ENCODE assay signal across 1 mouse cellular context in the genomic region with DNA sequence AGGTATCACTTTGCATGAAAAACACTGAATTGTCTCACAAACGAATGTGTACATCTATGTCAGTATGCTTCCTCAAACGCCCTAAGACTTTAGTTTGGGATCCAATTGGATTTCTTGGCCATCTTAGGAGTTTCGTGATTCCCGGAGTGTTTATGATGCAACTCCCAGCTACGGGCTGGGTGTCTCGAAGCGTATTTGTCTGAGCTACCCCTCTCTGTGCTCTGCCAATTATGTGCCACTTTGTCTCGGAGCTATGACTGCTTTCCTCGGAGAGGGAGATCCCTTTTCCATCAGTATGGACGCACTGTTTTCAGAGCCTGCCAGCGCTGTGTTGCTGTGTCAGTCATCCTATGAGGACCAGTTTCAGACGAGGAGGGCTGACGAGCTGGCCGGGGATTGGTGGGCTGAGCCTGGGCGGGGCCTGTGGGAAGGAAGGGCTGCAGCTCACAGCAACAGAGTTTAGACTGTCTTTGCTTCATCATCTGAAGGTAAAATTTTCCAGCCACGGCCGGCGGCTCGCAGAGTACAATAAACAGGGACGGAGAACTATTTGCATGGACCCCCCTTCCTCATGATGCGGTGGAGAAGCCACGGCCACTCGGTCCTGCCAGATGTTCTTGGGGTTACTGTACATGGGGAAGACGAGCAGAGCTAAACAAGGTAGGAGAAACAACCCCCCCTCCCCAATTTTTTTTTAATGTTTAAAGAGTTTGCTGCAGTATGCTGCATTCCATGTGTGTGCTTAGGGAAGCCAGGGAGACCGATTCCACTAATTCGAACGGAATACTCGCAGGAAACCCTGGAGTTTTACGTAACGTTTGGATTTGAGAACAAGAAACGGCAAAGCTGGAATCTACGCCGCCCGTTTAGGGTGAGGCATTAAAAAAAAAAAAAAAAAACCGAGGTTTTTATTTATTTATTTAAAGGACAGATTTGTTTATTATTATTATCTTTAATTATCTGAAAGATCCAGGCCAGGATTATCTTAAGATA.
TF ChIP-seq lines count a peak whose summit lies in the region.

A gene (plus strand): TSS at position 424 of the 993 bp plus-strand sequence.

TF ChIP-seq in CH12.LX, 34 proteins besides CTCF, POLR2A, EP300 and RAD21:
- peak; percentile 63; the same call in 1 of the 2 replicates for TF ChIP-seq NELFE (IDR thresholded peaks at IDR 0.05; ENCODE audit: low read depth, low read length)
- TF ChIP-seq SIN3A (IDR thresholded peaks at IDR 0.05; ENCODE audit: low read length) = peak; percentile 82; the same call in 1 of the 2 replicates
- no peak for TF ChIP-seq JUN (IDR thresholded peaks at IDR 0.05; ENCODE audit: insufficient read depth, low read depth, low read length)
- no peak for TF ChIP-seq PAX5 (IDR thresholded peaks at IDR 0.05; ENCODE audit: low read length)
- no peak for TF ChIP-seq UBTF (IDR thresholded peaks at IDR 0.05; ENCODE audit: low read depth, low read length)
- no peak for TF ChIP-seq BHLHE40 (IDR thresholded peaks at IDR 0.05; ENCODE audit: low read depth, low read length)
- peak; percentile 34; the same call in 1 of the 2 replicates for TF ChIP-seq HCFC1 (IDR thresholded peaks at IDR 0.05; ENCODE audit: low read depth, low read length)
- no peak for TF ChIP-seq POLR2AphosphoS2 (IDR thresholded peaks at IDR 0.05; ENCODE audit: low read depth, low read length)
- TF ChIP-seq ETS1 (conservative IDR thresholded peaks at IDR 0.05; ENCODE audit: low read depth, low read length) = peak; percentile 20; the same call in 1 of the 2 replicates
- no peak for TF ChIP-seq ZKSCAN1 (IDR thresholded peaks at IDR 0.05; ENCODE audit: borderline replicate concordance, low read depth, low read length)
- TF ChIP-seq MAFK (IDR thresholded peaks at IDR 0.05; ENCODE audit: insufficient replicate concordance, low read length) = no peak
- TF ChIP-seq CHD1 (IDR thresholded peaks at IDR 0.05; ENCODE audit: low read depth, low read length) = no peak
- no peak for TF ChIP-seq KAT2A (IDR thresholded peaks at IDR 0.05; ENCODE audit: insufficient replicate concordance, low read length)
- no peak for TF ChIP-seq GABPA (IDR thresholded peaks at IDR 0.05; ENCODE audit: insufficient replicate concordance, low read depth, low read length)
- no peak for TF ChIP-seq IRF4 (IDR thresholded peaks at IDR 0.05; ENCODE audit: low read depth, low read length)
- TF ChIP-seq E2F4 (IDR thresholded peaks at IDR 0.05; ENCODE audit: insufficient replicate concordance, low read depth, low read length) = no peak
- TF ChIP-seq MYC (IDR thresholded peaks at IDR 0.05; ENCODE audit: low read depth, low read length) = no peak
- no peak for TF ChIP-seq CHD2 (IDR thresholded peaks at IDR 0.05; ENCODE audit: low read length)
- no peak for TF ChIP-seq RCOR1 (conservative IDR thresholded peaks at IDR 0.05; ENCODE audit: low read depth, low read length)
- peak; percentile 70; the same call in 1 of the 2 replicates for TF ChIP-seq TBP (conservative IDR thresholded peaks at IDR 0.05; ENCODE audit: low read depth, low read length)
- no peak for TF ChIP-seq NRF1 (IDR thresholded peaks at IDR 0.05; ENCODE audit: low read depth, low read length)
- no peak for TF ChIP-seq JUND (conservative IDR thresholded peaks at IDR 0.05; ENCODE audit: low read depth, low read length)
- no peak for TF ChIP-seq USF1 (IDR thresholded peaks at IDR 0.05; ENCODE audit: low read depth, low read length)
- no peak; the same call in 1 of the 2 replicates for TF ChIP-seq MAZ (IDR thresholded peaks at IDR 0.05; ENCODE audit: low read depth, low read length)
- TF ChIP-seq MAX (IDR thresholded peaks at IDR 0.05; ENCODE audit: low read length) = no peak
- peak; percentile 61; the same call in 1 of the 2 replicates for TF ChIP-seq ELF1 (IDR thresholded peaks at IDR 0.05; ENCODE audit: low read depth, low read length)
- TF ChIP-seq ZC3H11A (IDR thresholded peaks at IDR 0.05; ENCODE audit: low read depth, low read length) = no peak
- TF ChIP-seq TCF12 (IDR thresholded peaks at IDR 0.05; ENCODE audit: low read depth, low read length) = peak; percentile 72
- no peak for TF ChIP-seq USF2 (conservative IDR thresholded peaks at IDR 0.05; ENCODE audit: low read depth, low read length)
- TF ChIP-seq MEF2A (IDR thresholded peaks at IDR 0.05; ENCODE audit: borderline replicate concordance, low read depth, low read length) = peak; percentile 39; the same call in 1 of the 2 replicates
- no peak for TF ChIP-seq MXI1 (IDR thresholded peaks at IDR 0.05; ENCODE audit: low read depth, low read length)
- TF ChIP-seq ZNF384 (IDR thresholded peaks at IDR 0.05; ENCODE audit: low read depth, low read length) = peak; percentile 59; the same call in 1 of the 2 replicates
- TF ChIP-seq ZMIZ1 (IDR thresholded peaks at IDR 0.05; ENCODE audit: low read depth, low read length) = peak; percentile 68; the same call in 1 of the 2 replicates
- no peak for TF ChIP-seq SMC3 (IDR thresholded peaks at IDR 0.05; ENCODE audit: low read depth, low read length)
TF ChIP-seq in CH12.LX: peak in this region for 10.
